Mouse (Mus musculus) intestine, postnatal 0 days (tissue): ENCODE measurements at regions not wholly inside any gene's neighbourhood (a gene's known extent, or its start where the extent isn't known, plus 50 kb on each side); places are given as distances from the start of the nearest gene placed in this dataset.

Source experiments
- ATAC-seq: fragments of 200-750 bp; cut with Nextera tagmentation; 2 replicates; pipeline ENCODE4 v1.8.0; 2017; ENCODE audit warnings: mild to moderate bottlenecking, moderate TSS enrichment, moderate library complexity
- H3K27ac ChIP-seq: fragments of 300-500 bp; sonication (generic); 2 replicates; pipeline ENCODE4 v1.5.1; 2014; ENCODE audit warnings: mild to moderate bottlenecking, low read depth, low read length, moderate library complexity
- H3K27me3 ChIP-seq: fragments of 300-500 bp; sonication (generic); replicated peaks from 2 replicates; pipeline ENCODE4 v1.6.1; 2014; ENCODE audit warnings: low read length, mixed read lengths; ENCODE audit not compliant: control insufficient read depth, insufficient read depth
- H3K36me3 ChIP-seq: fragments of 300-500 bp; sonication (generic); 2 replicates; pipeline ENCODE4 v1.6.1; 2014; ENCODE audit warnings: mild to moderate bottlenecking, moderate library complexity; ENCODE audit not compliant: control insufficient read depth, insufficient read depth
- H3K4me1 ChIP-seq: fragments of 300-500 bp; sonication (generic); replicated peaks from 2 replicates; pipeline ENCODE4 v1.6.1; 2014; ENCODE audit warnings: antibody characterized with exemption, low read length, mixed read lengths; ENCODE audit not compliant: control insufficient read depth, insufficient read depth
- H3K4me2 ChIP-seq: fragments of 300-500 bp; sonication (generic); replicated peaks from 2 replicates; pipeline ENCODE4 v1.6.1; 2014; ENCODE audit warnings: low read depth, mild to moderate bottlenecking, moderate library complexity
- H3K4me3 ChIP-seq: fragments of 300-500 bp; sonication (generic); 2 replicates; pipeline ENCODE4 v1.5.1; 2014; ENCODE audit warnings: low read depth, low read length
- H3K9ac ChIP-seq: fragments of 300-500 bp; sonication (generic); 2 replicates; pipeline ENCODE4 v1.6.1; 2014; ENCODE audit warnings: mild to moderate bottlenecking, low read depth, low read length
- H3K9me3 ChIP-seq: fragments of 300-500 bp; sonication (generic); 2 replicates; pipeline ENCODE4 v1.6.1; 2016; ENCODE audit warnings: mixed run types; ENCODE audit not compliant: control insufficient read depth
- CTCF ChIP-seq: sonication (generic); IDR thresholded peaks from 2 replicates; pipeline ENCODE4 v1.5.1; 2016; ENCODE audit warnings: low read depth, mild to moderate bottlenecking, control low read depth, antibody characterized with exemption, moderate library complexity
- WGBS: fragments of 180-500 bp; shearing (Covaris S2); extraction: QIAGEN DNeasy Blood & Tissue Kit; methylation state at CpG from one replicate; pipeline ENCODE4 v1.1.7; 2014; 5-methylcytosine and 5-hydroxymethylcytosine counted together

- no peak overlapping the region for H3K4me2 ChIP-seq
- H3K27me3 ChIP-seq = no peaks in the 10 kb centered on the region
- 88% methylated on average over 2 of the region's 2 CpGs for WGBS
- H3K36me3 ChIP-seq = no peaks in the 10 kb centered on the region
- ATAC-seq = no peak
- H3K27ac ChIP-seq = no peak overlapping the region
- H3K9me3 ChIP-seq = no peaks in the 10 kb centered on the region
- H3K4me3 ChIP-seq = no peak overlapping the region
- no peaks in the 10 kb centered on the region for H3K4me1 ChIP-seq
- no peak overlapping the region for H3K9ac ChIP-seq
- no peak for TF ChIP-seq CTCF
Measured at GRCm38 (mm10) chr6:148623119-148623770, 179.1 kb upstream of the Tmtc1 start.

- ATAC-seq = no peak
- no peak for TF ChIP-seq CTCF
- Histone ChIP-seq H3K27me3 (no peaks in the 10 kb centered on the region), H3K27ac (no peak overlapping the region), H3K4me2 (no peak overlapping the region), H3K9ac (no peak overlapping the region), H3K36me3 (no peaks in the 10 kb centered on the region), H3K9me3 (no peaks in the 10 kb centered on the region), H3K4me1 (no peaks in the 10 kb centered on the region), H3K4me3 (no peak overlapping the region)
- WGBS = 19% methylated on average over 1 of the region's 1 CpGs
Measured at GRCm38 (mm10) chr6:148620034-148620433, 175.8 kb upstream of the Tmtc1 start.

- H3K36me3 ChIP-seq = no peaks in the 10 kb centered on the region
- H3K9ac ChIP-seq = no peak overlapping the region
- H3K27ac ChIP-seq = no peak overlapping the region
- no peaks in the 10 kb centered on the region for H3K4me1 ChIP-seq
- H3K4me3 ChIP-seq = no peak overlapping the region
- ATAC-seq = no peak
- no peaks in the 10 kb centered on the region for H3K27me3 ChIP-seq
- no peak for TF ChIP-seq CTCF
- no peak overlapping the region for H3K4me2 ChIP-seq
- WGBS = 15% methylated on average over 4 of the region's 4 CpGs
- H3K9me3 ChIP-seq = no peaks in the 10 kb centered on the region
Measured at GRCm38 (mm10) chr6:148615931-148616330, 171.7 kb upstream of the Tmtc1 start.

GRCm38 (mm10) chr6:148615442-148615841 lies 171.3 kb upstream of the Tmtc1 start:
- H3K27ac ChIP-seq = no peak overlapping the region
- 36% methylated on average over 3 of the region's 3 CpGs for WGBS
- no peak for TF ChIP-seq CTCF
- no peaks in the 10 kb centered on the region for H3K27me3 ChIP-seq
- no peak overlapping the region for H3K4me3 ChIP-seq
- no peak overlapping the region for H3K4me2 ChIP-seq
- H3K9me3 ChIP-seq = no peaks in the 10 kb centered on the region
- no peaks in the 10 kb centered on the region for H3K36me3 ChIP-seq
- H3K4me1 ChIP-seq = no peaks in the 10 kb centered on the region
- ATAC-seq = no peak
- no peak overlapping the region for H3K9ac ChIP-seq

GRCm38 (mm10) chr6:148608881-148609280 lies 164.7 kb upstream of the Tmtc1 start:
- Histone ChIP-seq H3K4me3 (no peak overlapping the region), H3K36me3 (no peaks in the 10 kb centered on the region), H3K9ac (no peak overlapping the region), H3K4me2 (no peak overlapping the region), H3K9me3 (no peaks in the 10 kb centered on the region), H3K27ac (no peak overlapping the region), H3K27me3 (no peaks in the 10 kb centered on the region), H3K4me1 (no peaks in the 10 kb centered on the region)
- ATAC-seq = no peak
- WGBS = 87% methylated on average over 5 of the region's 5 CpGs
- TF ChIP-seq CTCF = no peak

GRCm38 (mm10) chr6:148605226-148605625 lies 161.0 kb upstream of the Tmtc1 start:
- Histone ChIP-seq H3K4me1 (no peaks in the 10 kb centered on the region), H3K36me3 (no peaks in the 10 kb centered on the region), H3K9ac (no peak overlapping the region), H3K27ac (no peak overlapping the region), H3K4me2 (no peak overlapping the region), H3K4me3 (no peak overlapping the region), H3K9me3 (no peaks in the 10 kb centered on the region), H3K27me3 (no peaks in the 10 kb centered on the region)
- no peak for TF ChIP-seq CTCF
- 86% methylated on average over 1 of the region's 1 CpGs for WGBS
- ATAC-seq = no peak

GRCm38 (mm10) chr6:148604790-148605189 lies 160.6 kb upstream of the Tmtc1 start:
- 0% methylated on average over 1 of the region's 1 CpGs for WGBS
- ATAC-seq = no peak
- H3K9me3 ChIP-seq = no peaks in the 10 kb centered on the region

More at GRCm38 (mm10) chr6:148604790-148605189, 160.6 kb upstream of the Tmtc1 start:
- H3K36me3 ChIP-seq = no peaks in the 10 kb centered on the region
- no peaks in the 10 kb centered on the region for H3K27me3 ChIP-seq
- H3K4me3 ChIP-seq = no peak overlapping the region
- no peak overlapping the region for H3K27ac ChIP-seq
- TF ChIP-seq CTCF = no peak
- no peak overlapping the region for H3K9ac ChIP-seq
- H3K4me1 ChIP-seq = no peaks in the 10 kb centered on the region
- no peak overlapping the region for H3K4me2 ChIP-seq
